Mouse (Mus musculus) left cerebral cortex, postnatal 10 days (tissue): ENCODE data around the gene Myh11. TPM values are rescaled to one million over a fixed set of nuclear protein-coding genes. Genes with fewer than 3 reads are reported as not detected.
A peak's percentile ranks its signal among the peaks of the same experiment; 100 is the strongest.

ENCODE experiments used
- DNase-seq, 2 experiments: peaks; one replicate each; pipeline ENCODE4 v3.0.0; 2021 to 2022; ENCODE audit warnings: low spot score in 2 of 2, mixed read lengths in 1 of 2; ENCODE audit errors: extremely low spot score in 1 of 2
- intact Hi-C: fragments of 180-260 bp; cut with DNase I; formaldehyde crosslinking; loops from one replicate; pipeline ENCODE4 v1.15.1; 2025
- total RNA-seq, 2 experiments: library from RNA; stranded (reverse); gene quantifications; 2 replicates each; pipeline ENCODE4 v1.2.3; 2021

The Myh11 gene
- total RNA-seq: 1 to 10 TPM; 3.0 to 4.2 TPM

DNA sequence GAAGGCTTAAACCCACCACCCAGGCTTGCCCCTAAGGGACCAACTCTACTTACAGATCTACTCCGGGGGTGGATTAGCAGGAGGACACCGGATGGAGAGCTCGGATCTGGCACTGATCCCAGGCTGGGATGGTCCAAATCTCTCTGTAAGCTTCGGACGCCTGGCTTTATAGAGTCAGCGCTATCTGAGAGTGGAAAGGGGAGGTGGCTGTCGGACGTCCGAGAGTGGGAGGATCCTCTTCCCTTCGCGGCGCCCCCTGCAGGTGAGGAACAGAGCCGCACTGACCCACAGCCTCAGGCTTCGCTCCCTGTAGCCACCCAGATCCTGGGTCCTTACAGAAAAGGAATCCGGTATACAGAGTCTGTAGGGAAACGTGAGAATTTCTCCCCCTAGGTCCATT is at the start of gene Myh11:
Gene Myh11, minus strand, starts transcription at position 150 of the 400 bp plus-strand sequence.
- intact Hi-C loops: no loop called here
- DNase-seq: peak in 1 of 2 experiments; percentile 89

DNA sequence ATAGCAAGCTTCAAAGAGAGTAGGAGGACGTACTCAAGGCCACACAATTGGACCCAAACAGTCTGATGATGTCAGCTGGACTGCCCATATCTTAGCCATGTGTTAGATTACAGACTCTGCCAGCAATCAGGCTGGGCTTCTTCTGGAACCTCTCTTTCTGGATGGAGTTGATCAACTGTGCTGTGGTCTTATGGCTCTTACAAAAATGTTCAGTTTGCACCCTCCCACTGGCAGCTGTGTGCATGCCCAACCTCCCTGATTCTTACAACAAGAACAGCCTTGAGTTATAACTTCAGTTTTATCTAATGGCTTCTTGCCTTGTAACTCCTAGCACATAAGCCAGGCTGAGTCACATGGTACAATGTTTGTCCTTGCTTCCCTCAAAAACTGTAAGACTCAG is 37.0 kb upstream of the Myh11 start:
- DNase-seq: no peak
- intact Hi-C loops: no loop called here

DNA sequence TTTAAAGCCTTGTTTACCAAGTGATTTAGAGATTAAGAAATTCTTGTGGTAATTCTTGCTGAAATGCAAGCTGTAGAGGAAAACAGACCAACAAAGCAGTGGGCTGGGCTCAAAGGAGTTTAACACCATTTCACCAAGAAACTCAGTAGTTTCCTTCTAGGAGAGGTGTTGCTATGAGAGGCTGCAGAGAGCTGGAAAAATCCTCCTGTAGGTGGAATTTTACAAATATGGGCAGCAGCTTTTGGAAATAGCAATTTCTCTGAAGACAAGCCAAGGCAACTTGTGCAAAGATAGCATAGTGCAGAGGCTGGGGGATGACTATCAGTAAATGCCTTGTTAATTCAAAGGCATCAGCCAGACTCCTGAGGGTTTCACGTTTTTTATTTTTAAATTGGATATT is 29.3 kb upstream of the Myh11 start:
- no peak for DNase-seq
- intact Hi-C loops: no loop called here

DNA sequence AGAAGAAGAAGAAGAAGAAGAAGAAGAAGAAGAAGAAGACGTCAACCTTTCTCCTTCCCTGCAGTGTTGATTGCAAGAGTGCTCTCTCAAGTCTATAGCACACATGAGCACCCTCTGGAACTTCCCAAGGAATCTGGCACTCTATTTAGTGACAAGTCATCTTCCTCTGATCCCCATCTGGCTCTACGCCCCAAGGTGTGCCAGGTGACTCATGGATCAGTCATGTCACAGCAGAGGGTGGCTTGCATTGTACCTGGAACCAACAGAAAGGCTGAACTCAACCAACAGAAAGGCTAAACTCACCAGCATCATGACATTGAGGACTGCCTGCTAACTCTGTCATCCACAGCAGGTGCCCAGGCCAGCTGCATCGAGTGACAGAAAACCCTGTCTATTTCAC is 28.5 kb upstream of the Myh11 start:
- intact Hi-C loops: no loop called here
- DNase-seq: no peak

DNA sequence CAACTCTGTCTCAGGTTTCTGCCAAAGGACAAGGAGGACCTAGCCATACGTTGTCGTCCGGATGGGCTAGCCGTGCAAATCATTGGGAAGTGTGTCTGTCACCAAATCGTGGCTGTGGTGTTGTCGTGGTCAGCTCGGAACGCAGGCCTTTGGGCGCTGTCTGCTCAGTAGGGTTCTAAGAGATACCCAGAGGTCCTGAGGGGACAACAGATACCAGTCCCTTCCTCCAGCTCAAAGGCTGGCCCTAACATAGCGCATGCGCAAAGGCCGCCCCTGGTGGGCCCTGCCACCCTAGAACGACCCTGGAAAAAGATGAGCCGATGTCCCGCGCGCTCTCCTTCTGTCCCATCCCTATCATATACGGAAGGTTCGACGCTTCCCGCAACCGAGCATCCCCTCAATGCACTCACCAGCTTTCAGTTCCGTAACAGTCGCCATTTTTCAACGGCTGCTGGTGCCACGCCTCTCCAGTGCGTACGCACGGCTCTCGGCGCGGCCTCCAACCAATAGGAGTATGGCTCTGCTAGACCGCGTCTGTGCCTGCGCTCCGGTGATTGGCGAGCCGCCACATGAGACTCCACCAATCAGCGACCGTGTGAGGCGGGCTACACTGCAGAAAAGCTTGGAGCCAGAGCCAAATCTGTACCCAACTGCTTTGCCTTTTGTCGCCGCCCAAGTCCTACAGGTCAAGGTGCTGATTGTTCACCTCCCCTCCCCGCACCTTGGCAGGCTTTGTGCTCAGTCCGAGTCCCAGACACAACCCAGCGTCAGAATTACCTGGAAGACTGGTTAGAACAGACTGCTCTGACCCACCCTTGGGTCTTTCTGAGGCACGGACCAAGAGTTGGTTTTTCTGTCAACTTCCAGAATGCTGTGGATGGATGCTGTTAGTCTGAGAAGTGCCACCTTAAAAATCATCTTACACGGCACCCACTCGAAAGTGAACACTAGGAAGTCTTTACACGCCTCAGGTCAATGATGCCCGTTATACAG is 26.0 kb upstream of the Myh11 start, which contains the start of gene Fopnl:
Gene Fopnl, minus strand, starts transcription at position 522 of the 993 bp plus-strand sequence.
- DNase-seq: peak; percentile 98 to 99
- intact Hi-C loops: no loop called here

DNA sequence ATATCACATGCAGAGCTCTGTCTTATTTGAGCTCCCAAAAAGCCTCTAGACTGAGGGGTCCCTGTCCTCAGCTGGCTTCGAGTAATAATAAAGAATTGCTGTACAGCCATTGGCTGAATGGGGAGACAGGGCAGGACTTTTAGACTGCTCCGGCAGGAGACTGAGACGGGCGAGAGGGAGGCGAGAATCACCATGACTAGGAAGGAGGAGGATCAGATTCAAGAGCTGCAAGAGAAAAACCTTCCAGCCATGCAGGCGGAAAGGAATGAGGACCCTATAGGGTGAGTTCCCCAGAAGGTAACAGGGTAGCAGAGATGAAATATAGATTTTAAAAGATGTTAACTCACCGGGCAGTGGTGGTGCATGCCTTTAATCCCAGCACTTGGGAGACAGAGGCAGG is 21.7 kb upstream of the Myh11 start:
- no peak for DNase-seq
- intact Hi-C loops: no loop called here

DNA sequence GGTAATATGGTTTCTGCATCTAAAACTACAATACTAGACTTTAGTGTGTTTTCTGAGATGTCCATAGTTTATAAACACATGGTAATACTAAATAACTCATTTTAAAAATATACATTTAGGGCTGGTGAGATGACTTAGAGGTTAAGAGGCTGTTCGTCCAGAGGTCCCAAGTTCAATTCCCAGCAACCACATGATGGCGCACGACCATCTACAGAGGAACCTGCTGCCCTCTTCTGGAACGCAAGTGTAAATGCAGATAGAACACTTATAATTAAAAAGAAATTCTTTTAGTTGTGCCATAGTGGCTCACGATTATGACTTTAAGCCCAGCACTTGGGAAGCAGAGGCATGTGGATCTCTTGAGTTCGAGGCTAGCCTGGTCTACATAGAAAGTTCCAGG is 20.2 kb upstream of the Myh11 start:
- no peak for DNase-seq
- intact Hi-C loops: no loop called here

DNA sequence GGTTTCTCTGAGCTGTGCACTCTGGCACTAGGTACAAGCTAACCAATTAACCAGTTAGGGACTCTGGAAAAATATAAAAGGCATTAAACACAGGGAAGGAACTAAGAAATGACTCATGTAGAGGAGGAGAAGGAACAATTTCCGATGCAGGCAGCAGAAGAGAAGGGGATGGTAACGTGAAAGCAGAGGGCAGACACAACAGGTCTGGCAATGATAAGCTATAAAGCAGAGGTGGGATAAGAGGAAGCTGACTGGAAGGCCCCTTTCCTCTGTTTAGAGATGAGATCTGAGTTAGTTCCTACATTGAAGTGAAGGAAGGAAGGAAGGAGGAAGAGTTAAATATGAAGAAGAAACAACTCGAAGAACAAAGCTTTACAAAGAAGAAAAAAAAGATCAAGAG is 18.7 kb upstream of the Myh11 start:
- intact Hi-C loops: no loop called here

DNA sequence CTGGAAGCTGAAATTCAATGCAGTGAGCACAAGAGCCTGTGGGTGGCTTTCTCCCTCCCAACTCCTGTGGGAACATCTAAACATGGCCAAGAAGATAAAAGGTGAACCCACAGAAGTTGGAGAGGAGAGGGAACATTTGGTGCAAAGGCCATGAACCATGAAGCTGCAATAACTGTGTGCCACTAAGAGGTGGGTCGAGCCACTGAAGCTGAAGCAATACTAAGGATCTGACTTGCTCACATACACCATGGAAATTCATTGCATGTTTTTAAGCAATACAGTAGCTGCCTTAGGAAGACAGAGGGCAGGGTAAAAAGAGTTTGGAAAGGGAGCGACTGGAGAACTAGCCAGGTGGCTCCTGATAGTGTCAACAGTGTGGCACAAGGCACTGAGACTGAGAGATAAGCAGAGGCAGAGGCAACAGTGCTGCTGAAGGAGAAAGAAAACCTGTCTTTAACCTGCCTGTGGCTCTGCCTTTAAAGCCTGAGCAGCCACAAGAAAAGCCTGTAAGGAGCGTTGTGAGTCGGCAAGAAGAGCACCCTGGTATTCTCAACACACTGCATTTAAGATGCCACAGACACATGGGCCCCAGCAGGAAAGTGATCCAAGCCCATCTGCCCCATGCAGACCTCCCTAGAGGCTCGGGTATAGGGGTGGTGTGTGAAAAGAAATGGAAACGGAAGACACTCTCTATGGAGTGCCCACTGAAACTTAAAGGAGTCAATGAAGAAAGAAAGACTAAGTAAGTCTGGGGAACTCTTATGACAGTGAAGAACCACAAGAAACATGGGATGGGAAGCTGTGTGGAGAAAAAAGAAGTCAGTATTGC is 17.3 kb upstream of the Myh11 start:
- no peak for DNase-seq
- intact Hi-C loops: no loop called here

More for the DNA sequence above, 18.7 kb upstream of the Myh11 start:
- no peak for DNase-seq

DNA sequence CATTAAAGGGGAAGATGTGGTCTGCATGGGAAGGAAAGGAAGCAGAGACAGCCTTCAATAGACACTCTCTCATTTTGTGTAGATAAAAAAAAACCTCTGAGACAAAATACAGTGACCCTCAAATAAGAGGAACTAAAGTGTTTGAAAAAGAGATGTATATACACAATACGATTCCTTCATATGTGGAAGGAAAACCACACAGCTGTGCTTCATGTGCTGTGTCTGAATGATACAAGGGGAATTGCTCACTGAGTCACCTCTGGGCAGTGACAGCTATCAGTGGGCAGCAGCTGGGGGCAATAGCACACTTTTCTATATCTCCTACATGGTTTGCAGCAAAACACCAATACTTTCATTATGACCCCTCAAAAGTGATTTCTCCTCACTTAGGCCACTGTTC is 16.2 kb upstream of the Myh11 start:
- intact Hi-C loops: no loop called here
- DNase-seq: no peak

DNA sequence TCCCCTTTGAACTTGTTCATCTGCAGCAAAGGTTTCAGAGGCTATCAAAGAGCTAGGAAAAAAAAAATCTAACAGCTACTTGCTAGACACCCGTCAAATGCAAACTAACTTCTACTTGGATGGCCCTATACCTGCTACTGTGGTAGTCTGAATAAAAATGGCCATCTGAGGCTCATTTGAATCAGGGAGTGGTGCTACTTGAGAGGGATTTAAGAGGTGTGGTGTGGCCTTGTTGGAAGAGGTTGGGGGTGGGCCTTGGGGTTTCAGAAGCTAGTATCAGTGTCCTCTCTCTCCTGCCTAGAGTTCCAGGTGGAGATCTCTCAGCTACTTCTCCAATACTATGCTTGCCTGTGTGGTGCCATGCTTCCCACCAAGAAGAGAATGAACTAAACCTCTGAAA is 15.3 kb upstream of the Myh11 start:
- intact Hi-C loops: no loop called here
- no peak for DNase-seq

DNA sequence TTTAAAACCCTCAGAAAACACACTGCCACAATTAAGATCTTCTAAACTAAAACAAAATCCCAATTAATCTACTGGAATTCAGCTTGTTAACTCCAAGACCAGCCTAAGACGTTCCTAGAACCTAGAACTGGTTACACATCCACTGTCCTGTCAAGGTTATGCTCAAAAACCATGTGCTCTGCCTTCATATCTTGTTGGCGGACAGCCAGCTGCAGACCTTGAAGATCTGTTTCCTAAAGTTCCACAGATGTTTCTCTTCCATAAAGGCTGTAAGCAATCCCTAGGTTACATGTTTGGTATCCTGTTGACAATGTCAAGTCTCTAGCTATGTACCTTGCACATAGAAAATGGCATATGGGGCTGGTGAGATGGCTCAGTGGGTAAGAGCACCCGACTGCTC is 13.6 kb upstream of the Myh11 start:
- intact Hi-C loops: no loop called here
- no peak for DNase-seq

DNA sequence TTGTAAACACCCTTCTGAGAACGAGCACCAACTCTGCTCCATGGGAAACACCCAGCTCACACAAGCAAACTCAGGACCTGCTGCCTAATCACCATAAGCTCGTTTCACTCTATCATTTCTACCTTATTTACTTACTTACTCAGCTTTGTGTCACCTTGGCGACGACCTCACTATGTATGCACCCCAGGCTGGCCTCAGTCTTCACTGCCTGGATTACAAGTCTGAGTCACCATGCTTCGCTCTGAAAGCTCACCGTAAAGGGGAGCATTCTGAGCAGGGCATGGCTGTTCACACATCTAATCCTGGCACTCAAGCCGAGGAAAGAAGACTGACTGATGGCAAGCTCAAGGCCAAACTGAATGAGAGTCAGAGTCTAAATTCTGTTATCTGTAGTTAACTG is 12.5 kb upstream of the Myh11 start:
- no peak for DNase-seq
- intact Hi-C loops: no loop called here

DNA sequence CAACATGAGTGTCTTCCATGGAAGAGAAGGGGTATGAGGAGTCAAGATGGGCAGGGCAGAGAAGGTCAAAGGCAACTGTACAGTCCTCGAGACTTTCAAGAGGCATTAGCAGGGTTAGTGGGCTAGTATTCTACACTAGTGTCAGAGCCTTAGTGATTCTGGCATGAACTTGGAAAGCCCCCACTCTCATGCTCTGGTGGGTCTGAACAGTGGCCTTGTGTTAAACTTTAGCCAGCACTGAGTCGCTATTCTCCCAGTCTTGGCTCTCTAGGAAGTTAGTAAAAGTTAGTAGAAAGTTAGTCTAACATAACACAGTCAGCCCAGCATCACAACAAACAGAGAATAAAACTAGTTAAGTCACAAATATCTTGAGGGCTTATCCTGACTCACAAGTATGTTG is 12.0 kb upstream of the Myh11 start:
- intact Hi-C loops: no loop called here
- no peak for DNase-seq

DNA sequence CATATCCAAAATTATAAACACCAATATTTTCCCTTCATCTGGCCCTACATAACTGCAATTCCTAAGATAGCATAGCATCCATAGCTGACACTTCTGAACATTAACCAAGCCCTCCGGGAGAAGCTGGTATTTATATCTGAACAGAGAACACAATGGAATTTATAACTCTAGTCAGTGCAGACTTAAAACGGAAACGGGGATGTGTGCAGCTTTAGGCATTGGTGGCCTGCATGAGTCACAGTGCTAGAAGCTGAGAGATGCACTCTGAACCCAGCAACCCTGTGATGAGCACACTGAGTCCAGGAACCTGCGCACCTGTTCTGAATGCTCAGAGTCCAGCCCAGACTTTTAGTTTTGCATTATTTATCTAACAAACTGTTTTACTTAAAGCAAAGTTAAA is 7.3 kb upstream of the Myh11 start:
- intact Hi-C loops: no loop called here
- DNase-seq: no peak

DNA sequence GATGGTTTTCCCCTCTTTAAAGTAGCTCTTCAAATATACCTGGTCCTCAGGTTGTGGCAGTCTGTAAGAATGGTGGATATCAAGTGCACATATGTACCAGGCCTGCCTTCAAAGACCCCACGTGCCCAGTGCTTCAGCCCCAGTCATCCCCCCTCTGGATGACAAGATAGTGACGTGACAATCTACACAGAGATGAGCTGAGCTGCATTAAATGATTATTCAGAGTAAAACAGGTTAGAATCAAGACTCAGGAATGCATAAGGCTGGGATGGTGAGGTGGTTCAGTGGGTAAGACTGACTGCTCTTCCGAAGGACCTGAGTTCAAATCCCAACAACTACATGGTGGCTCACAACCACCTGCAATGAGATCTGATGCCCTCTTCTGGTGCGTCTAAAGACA is 6.6 kb upstream of the Myh11 start:
- DNase-seq: no peak
- intact Hi-C loops: no loop called here

DNA sequence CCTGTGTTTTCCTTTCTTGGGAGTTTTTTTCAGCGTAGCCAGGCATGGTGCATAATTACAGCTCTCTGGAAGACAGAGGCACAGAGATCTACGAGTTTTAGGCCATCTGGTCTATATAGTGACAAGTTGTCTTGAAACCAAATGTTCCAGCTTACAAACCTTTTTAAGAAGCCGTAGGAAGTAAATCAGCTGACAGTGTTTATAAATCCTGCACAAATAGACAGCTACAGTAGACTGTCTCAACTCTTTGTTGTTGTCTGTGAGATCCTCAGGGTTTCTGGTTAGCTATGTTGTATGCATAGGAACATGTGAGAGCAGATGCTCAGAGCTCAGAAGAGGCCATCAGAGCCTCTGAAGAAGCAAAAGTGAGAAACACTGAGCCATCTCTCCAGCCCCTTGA is 6.0 kb upstream of the Myh11 start:
- DNase-seq: no peak
- intact Hi-C loops: no loop called here

DNA sequence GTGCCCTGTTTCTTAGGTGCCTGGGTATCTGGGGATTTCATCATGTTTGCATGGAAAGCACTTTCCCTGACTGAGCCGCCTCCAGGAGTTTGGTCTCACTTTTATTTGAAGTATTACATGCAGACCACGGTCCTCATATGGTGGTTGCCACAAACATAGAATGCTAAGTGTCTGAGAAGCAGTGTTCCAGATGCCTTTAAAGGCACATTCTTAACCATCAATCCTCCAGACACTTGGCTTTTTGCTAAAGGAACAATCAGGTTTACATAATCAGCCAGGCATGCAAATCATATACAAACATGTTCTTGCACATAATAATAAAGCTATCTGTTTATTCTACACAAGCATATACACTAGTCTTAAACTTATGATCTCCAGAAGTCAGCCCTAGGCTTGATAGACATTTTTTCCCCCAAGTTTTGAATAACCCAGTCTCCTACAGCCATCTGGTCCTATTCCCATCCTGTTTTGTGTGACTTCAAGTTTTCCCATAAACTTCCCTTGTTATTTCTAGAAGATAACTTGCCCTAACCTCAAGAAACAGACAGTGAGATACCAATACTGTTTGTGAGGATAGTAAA is 5.5 kb upstream of the Myh11 start:
- intact Hi-C loops: no loop called here
- DNase-seq: no peak

DNA sequence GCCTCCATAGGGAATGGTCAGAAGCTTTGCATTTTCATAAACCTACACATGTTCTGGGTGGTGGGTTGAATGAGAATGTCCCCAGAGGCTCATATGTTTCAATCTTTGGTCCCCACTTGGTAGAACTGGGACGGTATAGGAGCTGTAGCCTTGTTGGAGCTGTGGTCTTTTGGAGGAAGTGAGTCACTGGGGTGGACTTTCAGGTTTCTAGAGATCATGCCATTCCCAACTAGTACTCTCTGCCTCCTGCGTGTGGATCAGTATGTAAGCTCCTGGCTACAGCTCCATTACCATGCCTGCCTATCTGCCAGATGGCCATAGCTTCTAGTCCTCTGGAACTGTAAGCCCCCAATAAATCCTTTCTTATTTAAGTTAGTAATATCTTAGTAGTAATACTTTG is 4.1 kb upstream of the Myh11 start:
- intact Hi-C loops: no loop called here

More for the DNA sequence above, 4.1 kb upstream of the Myh11 start:
- no peak for DNase-seq
